Mouse (Mus musculus) left cerebral cortex, adult 11 months (tissue): ENCODE results near the gene Inpp5k.

Experiments
- DNase-seq: peaks from one replicate; pipeline ENCODE4 v3.0.0; 2022; ENCODE audit warnings: low spot score

Gene Inpp5k

GRCm38 (mm10) chr11:75620136-75620780 is 10.5 kb upstream of the Inpp5k start:
- DNase-seq = no peak

GRCm38 (mm10) chr11:75621426-75621825 is 9.4 kb upstream of the Inpp5k start:
- DNase-seq = no peak

GRCm38 (mm10) chr11:75622588-75623329 is 8.0 kb upstream of the Inpp5k start:
- no peak for DNase-seq

GRCm38 (mm10) chr11:75624102-75624554 is 6.7 kb upstream of the Inpp5k start:
- no peak for DNase-seq

GRCm38 (mm10) chr11:75625820-75626219 is 5.0 kb upstream of the Inpp5k start:
- no peak for DNase-seq

GRCm38 (mm10) chr11:75630098-75630497 is 690 bp upstream of the Inpp5k start:
- no peak for DNase-seq

- DNase-seq = no peak
Measured at GRCm38 (mm10) chr11:75631561-75632225, 905 bp downstream of the Inpp5k start.

GRCm38 (mm10) chr11:75632921-75633320 is 2.1 kb downstream of the Inpp5k start:
- DNase-seq = no peak

- DNase-seq = no peak
Measured at GRCm38 (mm10) chr11:75634801-75635200, 4.0 kb downstream of the Inpp5k start.

- DNase-seq = no peak
Measured at GRCm38 (mm10) chr11:75635315-75635714, 4.5 kb downstream of the Inpp5k start.

GRCm38 (mm10) chr11:75643323-75643722 is 12.5 kb downstream of the Inpp5k start:
- DNase-seq = no peak

- DNase-seq = no peak
Measured at GRCm38 (mm10) chr11:75644684-75645083, 13.9 kb downstream of the Inpp5k start.

- DNase-seq = no peak
Measured at GRCm38 (mm10) chr11:75647681-75648211, 17.0 kb downstream of the Inpp5k start.

GRCm38 (mm10) chr11:75649155-75649561 is 18.4 kb downstream of the Inpp5k start:
- DNase-seq = no peak

GRCm38 (mm10) chr11:75650311-75650710 is 19.5 kb downstream of the Inpp5k start, which contains the start of gene Myo1c:
Gene Myo1c, plus strand, starts transcription at chr11:75650504.
- DNase-seq = no peak

GRCm38 (mm10) chr11:75650958-75651425 is 20.2 kb downstream of the Inpp5k start:
- DNase-seq = no peak

GRCm38 (mm10) chr11:75651426-75652221 is 20.8 kb downstream of the Inpp5k start:
- DNase-seq = peak; percentile 59

- no peak for DNase-seq
Measured at GRCm38 (mm10) chr11:75652222-75652941, 21.6 kb downstream of the Inpp5k start.

GRCm38 (mm10) chr11:75652942-75653684 is 22.3 kb downstream of the Inpp5k start:
- no peak for DNase-seq

- DNase-seq = no peak
Measured at GRCm38 (mm10) chr11:75653781-75654470, 23.1 kb downstream of the Inpp5k start.
